Mouse (Mus musculus): Measurements from ENCODE around the gene Fam83g. TPM values are rescaled to one million over a fixed set of nuclear protein-coding genes. Genes with fewer than 3 reads are reported as not detected.

Gene Fam83g
- polyA plus RNA-seq, 1 experiment: 0.55 TPM

GRCm38 (mm10) chr11:61677709-61678108 lies 6.2 kb upstream of the Fam83g start:
- DNase-seq (ENCODE audit: low read depth): no peak

GRCm38 (mm10) chr11:61679091-61679866 lies 4.6 kb upstream of the Fam83g start:
- no peak for DNase-seq (ENCODE audit: low read depth)
- TF ChIP-seq CTCF (IDR thresholded peaks at IDR 0.05; ENCODE audit: borderline replicate concordance, extremely low read depth, insufficient read depth, insufficient read length) (no peak), POLR2A (IDR thresholded peaks at IDR 0.05; ENCODE audit: borderline replicate concordance, extremely low read depth, insufficient read depth, insufficient read length, poor library complexity, severe bottlenecking) (no peak)

More at GRCm38 (mm10) chr11:61677709-61678108, 6.2 kb upstream of the Fam83g start:
- TF ChIP-seq CTCF (IDR thresholded peaks at IDR 0.05; ENCODE audit: borderline replicate concordance, extremely low read depth, insufficient read depth, insufficient read length): no peak
- TF ChIP-seq POLR2A (IDR thresholded peaks at IDR 0.05; ENCODE audit: borderline replicate concordance, extremely low read depth, insufficient read depth, insufficient read length, poor library complexity, severe bottlenecking): no peak

GRCm38 (mm10) chr11:61685119-61685725 lies 1.3 kb downstream of the Fam83g start:
- no peak for DNase-seq (ENCODE audit: low read depth)
- TF ChIP-seq POLR2A (IDR thresholded peaks at IDR 0.05; ENCODE audit: borderline replicate concordance, extremely low read depth, insufficient read depth, insufficient read length, poor library complexity, severe bottlenecking) (no peak), CTCF (IDR thresholded peaks at IDR 0.05; ENCODE audit: borderline replicate concordance, extremely low read depth, insufficient read depth, insufficient read length) (no peak)

- TF ChIP-seq CTCF (IDR thresholded peaks at IDR 0.05; ENCODE audit: borderline replicate concordance, extremely low read depth, insufficient read depth, insufficient read length): no peak
- no peak for TF ChIP-seq POLR2A (IDR thresholded peaks at IDR 0.05; ENCODE audit: borderline replicate concordance, extremely low read depth, insufficient read depth, insufficient read length, poor library complexity, severe bottlenecking)
- no peak for DNase-seq (ENCODE audit: low read depth)
Observed at GRCm38 (mm10) chr11:61686141-61686540, 2.2 kb downstream of the Fam83g start.

- no peak for DNase-seq (ENCODE audit: low read depth)
- no peak for TF ChIP-seq CTCF (IDR thresholded peaks at IDR 0.05; ENCODE audit: borderline replicate concordance, extremely low read depth, insufficient read depth, insufficient read length)
- no peak for TF ChIP-seq POLR2A (IDR thresholded peaks at IDR 0.05; ENCODE audit: borderline replicate concordance, extremely low read depth, insufficient read depth, insufficient read length, poor library complexity, severe bottlenecking)
Observed at GRCm38 (mm10) chr11:61686906-61687453, 3.1 kb downstream of the Fam83g start.

GRCm38 (mm10) chr11:61687595-61687994 lies 3.7 kb downstream of the Fam83g start:
- DNase-seq (ENCODE audit: low read depth): no peak
- TF ChIP-seq CTCF (IDR thresholded peaks at IDR 0.05; ENCODE audit: borderline replicate concordance, extremely low read depth, insufficient read depth, insufficient read length) (no peak), POLR2A (IDR thresholded peaks at IDR 0.05; ENCODE audit: borderline replicate concordance, extremely low read depth, insufficient read depth, insufficient read length, poor library complexity, severe bottlenecking) (no peak)

GRCm38 (mm10) chr11:61692996-61693395 lies 9.1 kb downstream of the Fam83g start:
- TF ChIP-seq CTCF (IDR thresholded peaks at IDR 0.05; ENCODE audit: borderline replicate concordance, extremely low read depth, insufficient read depth, insufficient read length): no peak
- no peak for TF ChIP-seq POLR2A (IDR thresholded peaks at IDR 0.05; ENCODE audit: borderline replicate concordance, extremely low read depth, insufficient read depth, insufficient read length, poor library complexity, severe bottlenecking)
- DNase-seq (ENCODE audit: low read depth): no peak

- TF ChIP-seq POLR2A (IDR thresholded peaks at IDR 0.05; ENCODE audit: borderline replicate concordance, extremely low read depth, insufficient read depth, insufficient read length, poor library complexity, severe bottlenecking) (no peak), CTCF (IDR thresholded peaks at IDR 0.05; ENCODE audit: borderline replicate concordance, extremely low read depth, insufficient read depth, insufficient read length) (no peak)
- DNase-seq (ENCODE audit: low read depth): no peak
Observed at GRCm38 (mm10) chr11:61698852-61699251, 15.0 kb downstream of the Fam83g start.

GRCm38 (mm10) chr11:61699460-61699859 lies 15.6 kb downstream of the Fam83g start:
- DNase-seq (ENCODE audit: low read depth): no peak
- no peak for TF ChIP-seq CTCF (IDR thresholded peaks at IDR 0.05; ENCODE audit: borderline replicate concordance, extremely low read depth, insufficient read depth, insufficient read length)
- no peak for TF ChIP-seq POLR2A (IDR thresholded peaks at IDR 0.05; ENCODE audit: borderline replicate concordance, extremely low read depth, insufficient read depth, insufficient read length, poor library complexity, severe bottlenecking)

- TF ChIP-seq CTCF (IDR thresholded peaks at IDR 0.05; ENCODE audit: borderline replicate concordance, extremely low read depth, insufficient read depth, insufficient read length) (no peak), POLR2A (IDR thresholded peaks at IDR 0.05; ENCODE audit: borderline replicate concordance, extremely low read depth, insufficient read depth, insufficient read length, poor library complexity, severe bottlenecking) (no peak)
Observed at GRCm38 (mm10) chr11:61699933-61700332, 16.0 kb downstream of the Fam83g start.

GRCm38 (mm10) chr11:61701696-61702095 lies 17.8 kb downstream of the Fam83g start:
- TF ChIP-seq CTCF (IDR thresholded peaks at IDR 0.05; ENCODE audit: borderline replicate concordance, extremely low read depth, insufficient read depth, insufficient read length) (no peak), POLR2A (IDR thresholded peaks at IDR 0.05; ENCODE audit: borderline replicate concordance, extremely low read depth, insufficient read depth, insufficient read length, poor library complexity, severe bottlenecking) (no peak)
- no peak for DNase-seq (ENCODE audit: low read depth)

More at GRCm38 (mm10) chr11:61699933-61700332, 16.0 kb downstream of the Fam83g start:
- peak; percentile 47 for DNase-seq (ENCODE audit: low read depth)
